Mouse (Mus musculus) kidney, embryonic 15.5 days (tissue): ENCODE data around the gene A530016L24Rik. TPM values are rescaled to one million over a fixed set of nuclear protein-coding genes. Genes with fewer than 3 reads are reported as not detected.

Experiments used
- ATAC-seq: fragments of 200-750 bp; cut with Nextera tagmentation; replicated peaks from 2 replicates; pipeline ENCODE4 v1.8.0; 2017; ENCODE audit warnings: moderate TSS enrichment; ENCODE audit not compliant: low FRiP score
- H3K27ac ChIP-seq: fragments of 300-500 bp; sonication (generic); 2 replicates; pipeline ENCODE4 v1.5.1; 2015; ENCODE audit warnings: mild to moderate bottlenecking, inconsistent platforms
- H3K27me3 ChIP-seq: fragments of 300-500 bp; sonication (generic); 2 replicates; pipeline ENCODE4 v1.6.1; 2015; ENCODE audit warnings: inconsistent platforms
- H3K36me3 ChIP-seq: fragments of 300-500 bp; sonication (generic); 2 replicates; pipeline ENCODE4 v1.6.1; 2015; ENCODE audit warnings: inconsistent platforms
- H3K4me1 ChIP-seq: fragments of 300-500 bp; sonication (generic); 2 replicates; pipeline ENCODE4 v1.6.1; 2015; ENCODE audit warnings: inconsistent platforms
- H3K4me2 ChIP-seq: fragments of 300-500 bp; sonication (generic); 2 replicates; pipeline ENCODE4 v1.6.1; 2015; ENCODE audit warnings: moderate library complexity, mild to moderate bottlenecking, inconsistent platforms
- H3K4me3 ChIP-seq: fragments of 300-500 bp; sonication (generic); replicated peaks from 2 replicates; pipeline ENCODE4 v1.5.1; 2015; ENCODE audit warnings: mild to moderate bottlenecking, inconsistent platforms
- H3K9ac ChIP-seq: fragments of 300-500 bp; sonication (generic); 2 replicates; pipeline ENCODE4 v1.6.1; 2015; ENCODE audit warnings: mild to moderate bottlenecking, inconsistent platforms
- H3K9me3 ChIP-seq: fragments of 300-500 bp; sonication (generic); replicated peaks from 2 replicates; pipeline ENCODE4 v1.6.1; 2016; ENCODE audit warnings: inconsistent platforms
- WGBS: fragments of 180-500 bp; shearing (Covaris S2); methylation state at CpG from one replicate; pipeline ENCODE4 v1.1.7; 2015; ENCODE audit warnings: mixed read lengths; 5-methylcytosine and 5-hydroxymethylcytosine counted together
- polyA plus RNA-seq: library from polyadenylated mRNA; unstranded; fragments of >200 nt; fragmentation: Nextera tagmentation; extraction: Ambion mirVana; gene quantifications from 2 replicates; pipeline ENCODE4 v1.2.1, GENCODE M21; 2015

The A530016L24Rik gene
- polyA plus RNA-seq, 1 experiment from 2014 or later, result 0.22 TPM

DNA sequence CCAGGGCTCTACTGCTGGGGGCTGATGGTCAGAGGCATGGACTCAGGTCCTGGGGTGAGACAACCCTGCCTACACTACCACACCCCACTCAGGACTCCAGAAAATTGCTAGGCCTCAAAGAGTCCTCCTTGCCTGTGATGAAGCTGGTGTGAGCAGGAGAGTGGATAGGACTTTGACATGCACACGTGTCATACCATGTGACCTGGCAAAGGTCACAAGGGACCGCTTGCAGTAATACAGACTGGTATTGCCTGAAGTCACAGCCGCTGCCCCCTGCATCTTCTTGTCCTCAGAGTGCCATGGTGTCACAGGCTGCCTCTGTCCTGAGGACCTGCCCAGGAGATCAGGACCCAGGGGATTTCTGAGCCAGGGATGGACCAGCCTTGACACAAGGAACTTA, 24.7 kb upstream of the A530016L24Rik start:
- Histone ChIP-seq H3K36me3 (no peaks in the 10 kb centered on the region), H3K4me1 (peaks cover 15% of the 10 kb centered on the region; the same call in 1 of the 2 replicates), H3K27me3 (peaks cover 52% of the 10 kb centered on the region), H3K4me3 (no peak overlapping the region), H3K4me2 (no peak overlapping the region), H3K27ac (no peak overlapping the region), H3K9ac (no peak overlapping the region), H3K9me3 (no peaks in the 10 kb centered on the region)
- no peak for ATAC-seq
- WGBS, result 82% methylated on average over 3 of the region's 3 CpGs

DNA sequence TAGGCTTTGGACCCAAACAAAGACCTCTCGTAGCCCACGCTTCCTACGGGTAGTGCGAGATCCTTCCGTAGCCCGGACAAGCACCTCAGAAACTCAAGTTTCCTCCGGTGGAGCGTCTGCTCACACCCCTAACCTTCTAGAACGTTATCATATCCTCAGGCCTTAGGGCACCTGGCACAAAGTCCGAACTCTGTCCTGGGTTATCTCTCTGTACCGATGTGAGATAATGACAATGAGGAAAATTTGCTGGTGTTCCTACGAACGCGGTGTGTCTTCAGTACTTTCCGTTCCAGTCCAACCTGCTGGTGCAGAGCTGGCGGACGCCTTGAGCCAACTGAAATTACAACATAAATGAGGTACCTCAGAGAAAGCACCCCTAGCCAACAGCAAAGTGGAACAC, 23.3 kb upstream of the A530016L24Rik start:
- no peak overlapping the region for H3K9ac ChIP-seq
- 90% methylated on average over 17 of the region's 17 CpGs for WGBS
- no peaks in the 10 kb centered on the region for H3K9me3 ChIP-seq
- no peak overlapping the region for H3K4me2 ChIP-seq
- no peak overlapping the region for H3K27ac ChIP-seq
- peaks cover 58% of the 10 kb centered on the region for H3K27me3 ChIP-seq
- H3K36me3 ChIP-seq, result no peaks in the 10 kb centered on the region
- no peak for ATAC-seq
- H3K4me3 ChIP-seq, result no peak overlapping the region
- peaks cover 18% of the 10 kb centered on the region; the same call in 1 of the 2 replicates for H3K4me1 ChIP-seq

DNA sequence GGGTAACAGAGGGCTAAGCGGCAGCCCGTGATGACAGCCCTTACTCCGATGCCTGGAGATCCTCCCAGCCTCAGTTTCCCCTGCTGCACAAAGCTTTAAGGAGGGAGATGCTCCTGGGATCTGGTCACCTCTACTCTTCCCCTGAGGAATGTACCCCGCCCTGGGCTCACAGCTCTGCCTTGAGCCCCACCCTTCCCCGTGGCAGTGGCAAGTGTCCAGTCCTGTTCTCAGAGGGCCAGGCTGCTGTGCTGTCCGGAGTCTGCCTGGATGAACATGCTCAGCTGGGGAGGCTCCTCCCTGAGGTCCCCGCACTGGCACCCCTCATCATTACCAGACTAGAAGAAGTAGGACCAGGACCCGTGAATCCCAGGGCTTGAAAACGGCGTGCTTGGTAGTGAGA, 21.9 kb upstream of the A530016L24Rik start:
- Histone ChIP-seq H3K27me3 (peaks cover 61% of the 10 kb centered on the region), H3K4me2 (no peak overlapping the region), H3K4me1 (peaks cover 14% of the 10 kb centered on the region; the same call in 1 of the 2 replicates), H3K4me3 (no peak overlapping the region), H3K27ac (no peak overlapping the region), H3K9me3 (no peaks in the 10 kb centered on the region), H3K36me3 (no peaks in the 10 kb centered on the region), H3K9ac (no peak overlapping the region)
- ATAC-seq, result no peak
- WGBS, result 70% methylated on average over 10 of the region's 10 CpGs

DNA sequence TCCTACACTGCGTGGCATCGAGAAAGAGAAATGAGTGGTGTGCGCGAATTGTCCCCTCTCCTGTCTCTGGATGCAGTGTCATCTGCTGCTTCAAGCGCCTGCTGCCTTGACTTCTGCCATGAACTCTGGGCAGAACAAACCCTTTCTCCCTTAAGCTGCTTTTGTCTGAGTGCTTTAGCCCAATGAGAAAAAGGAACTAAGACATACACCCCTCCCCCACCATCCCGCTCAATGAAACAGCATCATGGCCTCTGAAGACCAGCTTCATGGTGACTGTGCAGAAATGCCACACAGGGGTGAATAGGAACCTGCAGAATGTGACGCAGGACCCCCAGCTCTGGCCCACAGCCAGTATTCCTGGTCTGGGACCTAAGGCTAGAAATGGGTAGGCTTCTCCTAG, 19.9 kb upstream of the A530016L24Rik start:
- no peak overlapping the region for H3K4me2 ChIP-seq
- no peak overlapping the region for H3K27ac ChIP-seq
- ATAC-seq, result no peak
- H3K9ac ChIP-seq, result no peak overlapping the region
- no peaks in the 10 kb centered on the region for H3K9me3 ChIP-seq
- 89% methylated on average over 7 of the region's 7 CpGs for WGBS
- 0 out of 2 replicates have a peak, but pooled peaks cover 12% of the 10 kb centered on the region for H3K4me1 ChIP-seq
- no peak overlapping the region for H3K4me3 ChIP-seq
- no peaks in the 10 kb centered on the region for H3K36me3 ChIP-seq
- H3K27me3 ChIP-seq, result peaks cover 76% of the 10 kb centered on the region

DNA sequence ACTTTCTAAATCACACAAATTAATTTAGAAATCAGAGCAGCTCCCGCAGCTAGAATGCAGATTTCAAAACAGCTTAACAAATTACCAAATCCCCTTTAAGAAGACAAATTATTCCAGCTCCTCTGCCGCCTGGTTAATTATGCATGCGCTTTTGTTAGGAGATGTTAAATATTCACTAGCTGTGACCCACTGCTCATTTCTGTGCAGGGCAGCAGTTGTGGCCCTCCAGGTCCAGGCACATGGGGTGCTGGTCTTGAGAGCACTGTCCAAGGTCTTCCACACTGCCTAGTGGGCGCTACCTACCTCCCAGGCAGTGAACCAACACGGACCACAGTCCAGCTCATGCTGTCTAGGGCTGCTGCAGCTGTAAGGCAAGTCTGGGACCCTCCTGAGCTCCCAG, 19.0 kb upstream of the A530016L24Rik start:
- 0 out of 2 replicates have a peak, but pooled peaks cover 12% of the 10 kb centered on the region for H3K4me1 ChIP-seq
- H3K27me3 ChIP-seq, result peaks cover 79% of the 10 kb centered on the region
- H3K9ac ChIP-seq, result no peak overlapping the region
- no peaks in the 10 kb centered on the region for H3K9me3 ChIP-seq
- no peak overlapping the region for H3K27ac ChIP-seq
- 78% methylated on average over 5 of the region's 5 CpGs for WGBS
- no peak overlapping the region for H3K4me3 ChIP-seq
- H3K36me3 ChIP-seq, result no peaks in the 10 kb centered on the region
- no peak for ATAC-seq
- no peak overlapping the region for H3K4me2 ChIP-seq

DNA sequence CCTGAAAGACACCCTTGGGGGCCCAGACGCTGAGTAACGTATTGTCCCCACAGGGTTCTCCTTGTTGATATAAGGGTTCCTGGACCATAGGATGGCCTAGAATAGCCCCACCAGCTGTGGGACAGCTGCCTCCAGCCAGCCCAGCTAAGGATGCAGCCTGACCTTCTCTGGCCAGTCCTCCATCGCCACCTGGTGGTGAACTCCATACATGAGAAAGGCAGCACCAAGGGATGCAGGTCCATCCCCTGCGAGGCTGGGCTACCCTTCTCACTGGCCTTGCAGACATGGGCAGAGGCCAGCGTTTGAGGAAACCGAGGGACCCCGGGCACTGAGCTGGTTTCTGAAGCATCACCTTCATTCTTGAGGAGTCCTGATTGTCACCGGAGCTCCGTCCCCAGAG, 15.5 kb upstream of the A530016L24Rik start:
- 0 out of 2 replicates have a peak, but pooled peaks cover 3% of the 10 kb centered on the region for H3K4me1 ChIP-seq
- WGBS, result 16% methylated on average over 9 of the region's 9 CpGs
- H3K4me3 ChIP-seq, result no peak overlapping the region
- no peak overlapping the region for H3K4me2 ChIP-seq
- ATAC-seq, result peak; percentile 74; the same call in 1 of the 2 replicates
- H3K27me3 ChIP-seq, result peaks cover 85% of the 10 kb centered on the region
- no peaks in the 10 kb centered on the region for H3K36me3 ChIP-seq
- no peaks in the 10 kb centered on the region for H3K9me3 ChIP-seq
- H3K27ac ChIP-seq, result no peak overlapping the region
- no peak overlapping the region for H3K9ac ChIP-seq

DNA sequence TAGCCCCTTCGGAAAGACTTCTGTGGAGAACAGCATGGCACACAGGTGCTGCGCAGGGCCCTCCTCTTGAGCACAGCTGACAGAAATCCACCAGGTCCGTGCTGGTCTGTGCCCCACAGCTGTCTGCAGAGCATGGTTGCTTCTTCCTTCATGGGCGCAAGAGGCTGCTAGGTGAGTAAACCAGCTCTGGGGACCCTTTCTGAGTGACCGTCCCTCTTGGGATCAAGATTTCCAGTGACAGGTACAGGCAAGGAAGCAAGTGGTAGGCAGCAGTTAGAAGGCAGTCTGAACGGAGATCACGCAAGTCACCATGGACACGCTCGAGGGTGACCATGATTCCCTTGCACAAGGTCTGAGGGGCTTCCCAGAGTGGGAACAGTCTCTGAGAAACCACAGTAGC, 287 bp downstream of the A530016L24Rik start:
- 0 out of 2 replicates have a peak, but pooled peaks cover 4% of the 10 kb centered on the region for H3K27me3 ChIP-seq
- H3K9me3 ChIP-seq, result no peaks in the 10 kb centered on the region
- no peak overlapping the region for H3K4me3 ChIP-seq
- H3K4me1 ChIP-seq, result peaks cover 38% of the 10 kb centered on the region
- no peak overlapping the region for H3K9ac ChIP-seq
- H3K36me3 ChIP-seq, result no peaks in the 10 kb centered on the region
- no peak overlapping the region for H3K27ac ChIP-seq
- 94% methylated on average over 9 of the region's 9 CpGs for WGBS
- no peak for ATAC-seq
- no peak overlapping the region for H3K4me2 ChIP-seq

DNA sequence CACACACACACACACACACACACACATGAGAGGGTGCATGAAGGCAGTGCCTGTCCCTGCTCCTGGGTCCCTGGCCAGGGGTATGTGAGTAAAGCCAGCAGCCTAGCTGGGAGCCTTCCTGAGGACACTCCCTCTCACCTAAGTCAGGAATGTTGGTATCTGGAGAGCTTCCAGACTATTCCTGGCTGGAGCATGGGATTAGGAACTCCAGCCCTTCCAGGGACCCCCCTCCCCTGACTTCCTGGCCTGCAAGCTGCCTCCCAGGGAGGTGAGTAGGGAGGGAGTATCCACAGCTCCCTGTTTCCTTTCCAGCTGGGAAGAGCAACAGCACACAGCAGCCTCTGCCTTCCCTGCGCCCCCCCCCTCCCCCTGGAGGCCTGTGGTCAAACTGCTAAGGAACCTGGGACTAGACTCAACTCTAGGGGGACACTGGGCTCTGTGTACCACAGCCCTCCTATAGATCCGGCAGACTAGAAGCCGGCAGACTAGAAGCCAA, 1.2 kb downstream of the A530016L24Rik start:
- Histone ChIP-seq H3K9me3 (no peaks in the 10 kb centered on the region), H3K9ac (0 out of 2 replicates have a peak overlapping the region, but pooled peaks have one; percentile 4), H3K4me1 (peaks cover 38% of the 10 kb centered on the region), H3K27me3 (peaks cover 12% of the 10 kb centered on the region; the same call in 1 of the 2 replicates), H3K4me2 (no peak overlapping the region), H3K27ac (peak overlapping the region; percentile 67), H3K4me3 (no peak overlapping the region), H3K36me3 (no peaks in the 10 kb centered on the region)
- ATAC-seq, result peak; percentile 59
- 15% methylated on average over 3 of the region's 3 CpGs for WGBS

DNA sequence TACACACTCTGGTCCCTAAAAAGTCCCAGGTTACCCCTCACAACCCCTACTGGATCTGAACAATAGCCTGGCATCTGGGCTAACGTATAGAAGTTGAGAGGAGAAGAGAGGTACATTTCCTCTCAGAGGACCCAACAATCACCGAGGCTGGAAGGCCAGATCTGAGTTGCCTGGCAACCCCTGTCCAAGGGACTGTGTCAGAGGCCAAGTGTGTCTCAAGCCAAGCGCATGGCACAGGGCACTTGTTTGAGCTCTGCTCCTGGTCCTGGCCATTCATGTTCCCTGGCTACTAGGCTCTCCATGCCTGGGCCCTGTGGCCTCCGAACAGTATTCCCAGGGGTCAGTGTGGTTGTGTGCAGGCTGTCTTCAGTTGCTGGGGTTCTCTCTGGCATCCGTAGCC, 6.9 kb downstream of the A530016L24Rik start:
- ATAC-seq, result no peak
- 84% methylated on average over 5 of the region's 5 CpGs for WGBS

DNA sequence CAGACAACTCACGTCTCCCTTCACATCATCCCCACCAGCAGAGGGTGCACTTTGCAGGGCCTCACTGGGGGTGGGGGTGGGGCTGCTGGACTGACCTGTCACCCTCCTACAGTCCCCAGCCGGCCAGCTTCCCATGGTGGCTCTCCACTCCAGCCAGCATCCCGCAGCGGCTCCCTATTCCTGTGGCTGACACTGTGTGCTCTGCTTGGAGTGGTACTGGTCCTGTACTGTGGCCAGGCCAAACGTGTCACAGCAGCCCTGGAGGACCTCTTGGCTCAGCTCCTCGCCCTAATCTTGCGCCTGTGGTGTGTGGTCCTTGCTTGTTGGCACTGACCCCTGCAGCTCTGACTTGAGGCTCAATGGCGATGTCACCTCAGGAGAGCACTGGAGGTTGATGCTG, 8.5 kb downstream of the A530016L24Rik start:
- ATAC-seq, result no peak
- H3K9me3 ChIP-seq, result no peaks in the 10 kb centered on the region
- H3K9ac ChIP-seq, result no peak overlapping the region
- H3K4me2 ChIP-seq, result no peak overlapping the region
- H3K36me3 ChIP-seq, result no peaks in the 10 kb centered on the region
- no peak overlapping the region for H3K27ac ChIP-seq
- 85% methylated on average over 8 of the region's 8 CpGs for WGBS
- H3K4me1 ChIP-seq, result no peaks in the 10 kb centered on the region
- no peak overlapping the region for H3K4me3 ChIP-seq
- H3K27me3 ChIP-seq, result peaks cover 20% of the 10 kb centered on the region; the same call in 1 of the 2 replicates

More for the DNA sequence above, 6.9 kb downstream of the A530016L24Rik start:
- Histone ChIP-seq H3K4me1 (peaks cover 8% of the 10 kb centered on the region), H3K36me3 (no peaks in the 10 kb centered on the region), H3K4me2 (no peak overlapping the region), H3K9ac (no peak overlapping the region), H3K27ac (no peak overlapping the region), H3K27me3 (peaks cover 18% of the 10 kb centered on the region; the same call in 1 of the 2 replicates), H3K4me3 (no peak overlapping the region), H3K9me3 (no peaks in the 10 kb centered on the region)

DNA sequence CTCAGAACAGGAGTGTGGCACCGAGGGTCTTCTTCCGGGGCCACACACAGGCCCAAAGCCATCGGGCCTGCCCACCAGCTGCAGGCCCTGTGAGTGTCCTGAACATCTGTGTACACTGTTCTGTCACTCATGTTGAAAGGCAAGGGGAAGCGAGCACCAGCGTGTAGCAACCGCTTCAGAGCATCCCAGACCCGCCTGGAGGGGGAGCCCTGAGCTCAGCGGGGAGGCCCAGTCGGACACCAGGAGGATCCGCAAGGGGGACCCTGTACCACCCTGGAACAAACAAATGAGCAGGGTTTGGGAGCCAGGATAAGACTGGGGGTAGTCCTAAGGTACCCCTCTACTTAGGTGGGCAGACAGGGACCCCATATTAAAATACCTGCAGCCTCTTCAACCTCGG, 9.4 kb downstream of the A530016L24Rik start:
- Histone ChIP-seq H3K27me3 (peaks cover 20% of the 10 kb centered on the region; the same call in 1 of the 2 replicates), H3K9ac (no peak overlapping the region), H3K4me2 (no peak overlapping the region), H3K4me1 (0 out of 2 replicates have a peak, but pooled peaks cover 4% of the 10 kb centered on the region), H3K27ac (no peak overlapping the region), H3K4me3 (no peak overlapping the region), H3K36me3 (no peaks in the 10 kb centered on the region), H3K9me3 (no peaks in the 10 kb centered on the region)
- no peak for ATAC-seq
- WGBS, result 43% methylated on average over 11 of the region's 11 CpGs

DNA sequence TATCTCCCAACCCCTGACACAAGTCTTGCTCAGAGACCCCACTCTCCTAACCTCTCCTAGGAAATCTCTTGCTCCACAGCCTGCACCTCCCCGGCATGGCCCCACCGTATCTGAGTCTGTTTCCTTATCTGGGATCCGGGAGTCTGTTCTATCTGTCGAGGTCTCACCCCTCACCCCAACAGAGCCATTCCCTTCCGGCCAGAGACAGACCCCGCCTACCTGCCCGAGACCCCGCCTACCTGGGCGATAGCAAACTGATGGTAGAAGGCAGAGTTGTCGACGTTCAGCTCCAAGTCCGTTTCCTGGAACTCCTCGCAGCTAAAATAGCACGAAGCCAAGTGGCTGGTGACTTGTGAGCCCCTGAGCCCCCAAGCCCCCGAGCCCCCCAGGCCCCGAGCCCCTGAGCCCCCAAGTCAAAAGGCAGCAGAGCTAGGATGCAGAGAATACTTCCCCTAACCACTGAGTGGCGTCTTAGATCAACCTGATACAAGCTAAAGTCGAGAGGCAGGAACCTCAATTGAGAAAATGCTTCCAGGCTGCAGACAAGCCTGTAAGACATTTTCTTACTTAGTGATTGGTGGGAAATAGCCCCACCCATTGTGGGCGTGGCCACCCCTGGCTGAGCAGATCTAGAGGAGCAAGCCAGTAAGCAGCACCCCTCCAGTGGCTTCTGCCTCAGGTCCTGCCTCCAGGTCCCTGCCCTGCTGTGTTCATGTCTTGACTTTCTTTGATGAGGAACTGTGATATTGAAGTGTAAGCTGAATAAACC, 13.9 kb downstream of the A530016L24Rik start:
- Histone ChIP-seq H3K4me3 (no peak overlapping the region), H3K9ac (no peak overlapping the region), H3K4me2 (no peak overlapping the region), H3K27ac (no peak overlapping the region), H3K9me3 (no peaks in the 10 kb centered on the region), H3K27me3 (peaks cover 17% of the 10 kb centered on the region), H3K4me1 (0 out of 2 replicates have a peak, but pooled peaks cover 4% of the 10 kb centered on the region), H3K36me3 (no peaks in the 10 kb centered on the region)
- WGBS, result 33% methylated on average over 19 of the region's 19 CpGs
- no peak for ATAC-seq
